Mouse (Mus musculus): ENCODE measurements around the gene Cars.

- TF ChIP-seq CTCF (conservative IDR thresholded peaks at IDR 0.05; ENCODE audit: low read length) (no peak), NANOG (IDR thresholded peaks at IDR 0.05; ENCODE audit: borderline replicate concordance, low read length) (no peak)
These were observed 25.3 kb upstream of the Cars start for GRCm38 (mm10) chr7:143625151-143625550.

Measured in E14TG2a.4 (cell line).